Mouse (Mus musculus) cerebellum, adult 9-10 months (tissue): Measurements from ENCODE around the gene Slc25a34.

ENCODE experiments used
- DNase-seq: peaks from one replicate; pipeline ENCODE4 v3.0.0; 2022

Slc25a34 gene

DNA sequence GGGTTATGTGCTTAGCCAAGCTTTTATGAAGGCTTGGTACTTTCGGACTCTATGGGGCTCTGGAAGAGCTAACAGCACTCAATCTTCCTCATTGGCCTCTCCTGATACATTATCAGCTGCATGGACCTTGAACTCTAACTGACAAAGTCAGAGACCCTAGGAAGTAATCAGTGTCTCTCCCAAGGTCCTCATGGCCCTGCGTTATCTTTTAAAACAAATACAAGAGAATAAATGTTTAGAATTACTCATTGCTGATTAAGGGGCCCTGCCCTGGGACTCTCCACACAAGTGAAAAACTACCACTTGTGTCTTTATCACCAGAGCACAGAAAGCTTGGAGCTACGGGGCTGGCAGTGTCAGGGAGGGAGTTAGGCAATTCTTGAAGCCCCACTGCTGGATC is 44.8 kb downstream of the Slc25a34 start:
- no peak for DNase-seq

DNA sequence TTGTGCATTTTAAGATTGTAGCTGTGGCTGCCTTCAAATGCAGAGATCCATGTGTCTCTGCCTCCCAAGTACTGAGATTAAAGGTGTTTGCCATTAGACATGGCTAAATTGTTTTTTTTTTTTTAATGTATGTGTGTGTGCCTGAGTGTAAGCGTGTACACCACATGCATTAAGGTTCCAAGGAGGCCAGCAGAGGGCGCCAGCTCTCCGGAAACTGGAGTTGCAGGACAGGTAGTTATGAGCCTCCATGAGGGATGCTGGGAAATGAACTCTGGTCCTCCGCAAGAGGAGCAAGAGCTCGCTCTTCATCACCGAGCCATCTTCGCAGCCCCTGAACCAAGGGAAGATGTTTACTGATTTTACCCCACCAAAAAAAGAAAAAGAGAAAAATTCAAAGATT is 46.7 kb downstream of the Slc25a34 start:
- no peak for DNase-seq

DNA sequence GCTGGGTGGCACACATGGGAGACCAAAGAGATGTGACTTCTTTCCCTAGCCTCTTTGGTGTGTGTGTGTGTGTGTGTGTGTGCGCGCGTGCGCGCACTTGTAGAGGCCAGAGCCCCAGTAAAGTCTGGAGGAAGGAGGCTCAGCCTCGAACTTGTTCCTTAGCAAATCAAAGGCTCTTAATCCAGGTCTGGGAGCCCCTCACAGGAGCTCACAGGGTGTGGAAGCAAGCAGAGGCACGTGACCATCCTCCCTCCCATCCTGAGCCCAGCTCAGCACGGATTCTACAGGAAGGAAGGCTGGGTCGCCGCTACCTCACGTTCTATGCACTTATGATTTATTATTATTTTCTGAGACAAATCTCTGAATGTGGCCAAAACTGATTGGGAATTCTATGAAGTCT is 47.2 kb downstream of the Slc25a34 start:
- DNase-seq, result no peak

DNA sequence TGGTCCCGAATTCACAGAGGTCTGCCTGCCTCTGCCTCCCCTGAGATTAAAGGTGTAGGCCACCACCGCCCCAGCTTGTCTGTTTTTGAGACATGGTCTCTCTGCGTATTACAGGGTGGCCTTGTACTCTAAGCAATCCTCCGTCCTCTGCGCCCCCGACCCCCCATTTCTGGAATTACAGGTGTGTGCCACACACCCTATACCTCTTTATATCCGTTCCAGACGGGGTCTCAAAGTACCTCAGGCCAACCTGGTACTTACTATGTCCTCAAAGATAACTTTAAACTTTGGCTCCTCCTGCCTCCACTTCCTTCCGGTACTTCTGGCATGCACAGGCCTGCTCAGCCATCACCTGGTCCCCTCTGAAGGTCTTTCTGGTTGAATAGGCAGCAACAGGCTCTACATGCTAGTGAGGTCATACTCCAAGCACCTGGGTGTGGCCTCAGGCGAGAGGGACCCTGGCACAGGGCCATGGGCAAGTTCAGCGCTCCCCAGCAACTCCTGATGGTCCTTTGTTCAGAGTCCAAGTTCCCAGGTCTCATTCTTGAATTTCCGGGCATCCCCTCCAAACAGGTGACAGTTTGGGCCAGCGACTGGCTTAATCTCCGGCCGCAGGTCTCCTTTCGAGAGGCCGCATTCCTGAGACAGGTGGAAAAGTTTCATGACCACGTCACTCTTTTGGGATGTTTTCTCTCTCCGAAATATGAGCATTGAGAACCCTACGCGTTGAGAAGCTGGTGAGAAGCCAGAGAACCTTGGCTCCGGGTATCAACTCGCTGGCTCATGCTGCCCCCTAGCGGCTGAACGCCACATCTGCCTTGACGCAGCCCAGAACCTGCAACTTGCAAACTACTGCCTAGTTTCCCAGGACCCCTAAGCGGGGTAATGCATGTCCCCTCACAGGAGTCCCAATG is 48.6 kb downstream of the Slc25a34 start:
- peak; percentile 74 for DNase-seq

DNA sequence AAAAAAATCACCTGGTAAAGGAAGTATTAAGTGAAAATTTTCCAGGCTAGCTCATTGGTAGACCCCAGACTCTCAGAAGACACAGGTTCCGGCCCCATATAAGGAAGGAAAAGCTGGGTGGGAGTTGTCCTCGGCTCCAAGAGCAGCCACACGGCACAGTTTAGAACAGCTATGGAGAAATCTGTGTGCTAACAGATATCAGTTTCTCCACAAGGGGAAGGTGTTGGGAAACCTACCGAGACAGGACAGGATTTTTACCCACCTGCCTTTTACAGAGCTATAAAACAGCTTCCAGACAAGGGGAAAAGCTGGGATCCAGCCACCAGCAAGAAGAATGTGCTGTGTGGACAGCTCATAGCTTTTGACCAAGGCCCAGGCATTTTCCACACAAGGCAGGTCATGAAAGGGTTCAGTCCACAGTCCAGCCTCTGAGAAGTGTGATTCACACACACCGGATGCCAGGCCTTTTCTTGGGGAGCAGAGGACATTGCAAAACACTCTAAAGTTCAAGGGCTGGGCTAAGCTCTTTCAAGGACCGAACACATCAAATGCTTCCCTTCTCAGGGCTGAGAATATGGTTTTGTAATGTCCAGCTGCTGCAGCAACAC is 50.2 kb downstream of the Slc25a34 start:
- no peak for DNase-seq

DNA sequence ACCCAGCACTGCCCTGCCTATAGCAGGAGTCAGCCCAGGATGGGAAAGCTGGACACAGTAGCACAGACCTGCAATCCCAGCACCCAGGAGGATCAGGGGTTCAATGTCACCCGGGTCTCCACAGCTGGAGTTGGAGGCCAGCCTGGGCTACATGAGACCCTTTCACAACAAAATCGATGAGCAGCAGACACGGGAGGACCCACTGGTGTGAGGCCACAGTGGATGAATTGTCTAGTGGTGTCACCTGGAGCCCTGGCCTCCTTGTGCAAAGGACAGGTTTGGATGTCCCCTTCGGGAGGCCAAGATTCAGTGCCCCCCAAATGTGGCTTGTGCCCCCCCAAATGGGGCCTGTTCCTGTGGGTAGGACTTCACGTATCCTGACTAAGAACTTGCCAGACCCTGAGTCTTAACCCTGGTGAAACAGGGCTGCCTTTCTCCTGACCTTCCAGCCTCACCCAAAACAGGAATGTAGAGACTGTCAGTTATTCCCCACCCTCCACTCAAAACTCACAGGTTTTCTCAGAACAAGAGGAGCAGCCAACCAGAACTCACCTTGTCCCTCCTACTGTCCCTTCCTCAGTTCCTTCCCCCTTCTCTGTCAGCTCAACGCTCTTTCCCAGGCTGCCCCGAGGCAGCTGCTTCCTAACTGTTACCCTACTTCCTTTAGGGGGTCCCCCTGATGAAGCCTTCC is 50.8 kb downstream of the Slc25a34 start:
- DNase-seq, result no peak

DNA sequence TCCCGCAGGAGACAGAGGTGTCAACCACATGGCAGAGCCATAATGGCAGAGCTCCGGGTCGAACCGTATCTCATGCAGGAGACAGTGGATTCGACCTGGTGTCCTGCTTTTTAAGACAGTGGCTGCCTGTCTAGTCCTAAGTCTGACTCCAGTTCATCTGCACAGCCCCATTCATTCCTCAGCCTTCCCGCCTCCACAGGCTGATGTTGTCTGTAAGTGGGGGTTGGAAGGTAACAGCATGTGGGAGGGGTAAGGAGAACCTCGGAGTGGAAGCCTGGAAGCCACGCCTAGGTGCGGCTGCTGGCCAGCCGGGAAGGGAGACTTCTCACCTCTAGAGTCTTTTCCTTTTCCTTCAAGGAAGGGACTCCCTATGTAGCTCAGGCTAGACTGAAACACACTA is 51.7 kb downstream of the Slc25a34 start:
- no peak for DNase-seq

DNA sequence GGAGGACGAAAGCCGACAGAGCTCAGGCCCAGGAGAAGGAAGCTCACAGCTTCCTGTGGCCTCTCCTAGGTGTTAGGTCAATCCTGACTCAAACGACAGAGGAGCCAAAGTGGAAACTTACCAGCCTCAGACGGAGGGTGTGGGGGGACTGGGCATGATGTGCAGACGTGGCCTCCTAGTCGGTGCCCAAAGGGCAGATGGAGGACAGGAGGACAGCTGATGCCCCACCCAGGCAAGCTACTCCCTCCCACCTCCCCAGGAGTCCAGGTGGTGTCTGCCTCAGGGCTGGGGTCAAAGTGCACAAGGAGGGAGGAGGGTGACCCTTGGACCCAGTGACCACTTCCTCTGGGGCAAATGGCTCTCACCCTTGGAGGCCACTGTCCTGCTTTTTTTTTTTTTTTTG is 52.3 kb downstream of the Slc25a34 start:
- DNase-seq, result no peak

DNA sequence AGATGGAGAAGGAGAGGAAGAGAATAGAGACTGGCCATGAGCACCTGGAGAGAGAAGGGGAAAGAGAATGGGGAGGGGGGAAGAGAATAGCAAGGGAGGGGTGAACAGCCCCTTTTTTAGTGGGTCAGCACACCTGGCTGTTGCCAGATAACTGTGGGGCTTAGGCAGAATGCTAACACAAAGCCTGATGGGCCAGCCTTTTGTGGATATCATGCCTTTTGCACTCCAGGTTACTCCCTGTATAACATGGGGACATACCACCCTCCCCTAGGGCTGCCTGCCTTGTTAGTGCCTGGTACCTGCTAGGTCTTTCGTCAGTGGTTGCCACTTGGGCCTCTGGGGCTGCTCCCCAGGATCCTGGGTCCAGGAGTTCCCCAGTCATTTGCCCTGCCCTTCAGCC is 52.8 kb downstream of the Slc25a34 start:
- no peak for DNase-seq

DNA sequence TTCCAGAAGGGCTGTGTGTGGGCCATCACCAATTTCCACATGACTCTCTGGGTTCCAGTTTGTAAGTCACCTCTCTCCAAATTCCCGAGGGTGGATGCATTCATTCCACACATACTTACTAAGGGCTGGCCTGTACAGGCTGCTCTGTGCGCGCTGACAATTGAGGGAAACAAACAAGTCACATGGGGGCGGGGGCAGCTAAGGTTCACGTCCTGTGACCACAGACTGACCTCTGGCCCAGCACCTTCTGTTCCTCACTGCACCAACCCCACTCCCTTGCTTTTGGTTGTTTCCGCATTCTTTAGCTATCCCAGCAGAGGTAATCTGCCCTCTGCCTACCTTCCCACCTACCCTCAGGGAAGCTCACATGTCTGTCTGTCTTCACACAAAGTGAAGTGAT is 53.6 kb downstream of the Slc25a34 start:
- no peak for DNase-seq

DNA sequence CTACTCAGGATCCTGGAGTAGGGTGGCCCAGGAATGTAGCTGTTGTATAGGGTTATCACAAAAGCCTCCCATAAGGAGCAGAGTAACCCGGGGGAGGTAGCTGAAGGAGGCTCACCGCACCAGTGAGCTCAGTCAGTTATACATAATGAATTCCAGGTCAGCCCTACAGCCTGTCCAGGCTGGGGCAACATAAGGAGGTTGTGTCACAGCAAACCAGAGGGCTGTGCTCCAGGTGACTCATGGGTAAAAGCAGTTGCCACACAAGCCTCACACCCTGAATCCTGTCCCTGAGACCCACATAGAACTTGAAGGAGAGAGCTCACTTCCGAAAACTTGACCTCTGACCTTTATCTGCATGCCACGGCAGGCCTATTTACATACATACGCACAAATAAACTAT is 54.7 kb downstream of the Slc25a34 start:
- no peak for DNase-seq
